Mouse (Mus musculus): ENCODE measurements around the gene Rcor1.

- TF ChIP-seq KAT2A (IDR thresholded peaks at IDR 0.05; ENCODE audit: insufficient replicate concordance, low read length) (no peak), ZKSCAN1 (IDR thresholded peaks at IDR 0.05; ENCODE audit: borderline replicate concordance, low read depth, low read length) (no peak)
Observed at GRCm38 (mm10) chr12:110994666-110995065, 44.5 kb upstream of the Rcor1 start.

Data from CH12.LX (cell line).